Mouse (Mus musculus): Measurements from ENCODE around the gene Arl16.

GRCm38 (mm10) chr11:120497436-120497835 is 30.0 kb upstream of the Arl16 start:
- no peak for TF ChIP-seq MXI1 (IDR thresholded peaks at IDR 0.05; ENCODE audit: low read depth, low read length)
- no peak for TF ChIP-seq CTCF (IDR thresholded peaks at IDR 0.05 in 2 of 3, conservative IDR thresholded peaks at IDR 0.05 in 1 of 3; ENCODE audit: control insufficient read depth in 1 of 3, insufficient read depth in 1 of 3, low read depth in 2 of 3, low read length in 3 of 3, poor library complexity in 1 of 3, severe bottlenecking in 1 of 3)
- TF ChIP-seq CHD2 (IDR thresholded peaks at IDR 0.05; ENCODE audit: low read length): no peak
- no peak for TF ChIP-seq HCFC1 (IDR thresholded peaks at IDR 0.05; ENCODE audit: low read depth, low read length)
- TF ChIP-seq KAT2A (conservative IDR thresholded peaks at IDR 0.05; ENCODE audit: low read depth, low read length): no peak
- TF ChIP-seq USF1 (IDR thresholded peaks at IDR 0.05; ENCODE audit: low read depth, low read length): no peak
- TF ChIP-seq POLR2A (IDR thresholded peaks at IDR 0.05; ENCODE audit: control insufficient read depth in 1 of 2, insufficient read depth in 1 of 2, low read depth in 1 of 2, low read length in 2 of 2, poor library complexity in 1 of 2): 0 out of 4 replicates have a peak, but pooled peaks of 1 of the 2 experiments have one; percentile 1

Measured in MEL (cell line).